Mouse (Mus musculus) MEL (cell line): ENCODE data around the gene Borcs8.

Experiments
- CHD1 ChIP-seq: IDR thresholded peaks from 2 replicates; pipeline ENCODE4 v1.6.1; 2012; ENCODE audit warnings: low read depth, mild to moderate bottlenecking, inconsistent platforms, low read length, improper control_type of control experiment
- CTCF ChIP-seq, 3 experiments: IDR thresholded peaks in 2 of 3; conservative IDR thresholded peaks in 1 of 3; 2 replicates each; pipeline ENCODE4 v1.5.1; 2011 to 2012; ENCODE audit warnings: low read length in 3 of 3, low read depth in 2 of 3, mild to moderate bottlenecking in 2 of 3, improper control_type of control experiment in 1 of 3, inconsistent platforms in 1 of 3, mixed read lengths in 1 of 3, moderate library complexity in 1 of 3; ENCODE audit not compliant: control insufficient read depth in 1 of 3, insufficient read depth in 1 of 3, poor library complexity in 1 of 3, severe bottlenecking in 1 of 3
- E2F4 ChIP-seq: IDR thresholded peaks from 2 replicates; pipeline ENCODE4 v1.6.1; 2011; ENCODE audit warnings: low read depth, low read length, improper control_type of control experiment, borderline replicate concordance
- MAX ChIP-seq: IDR thresholded peaks from 2 replicates; pipeline ENCODE4 v1.6.1; 2011; ENCODE audit warnings: low read length, improper control_type of control experiment
- POLR2A ChIP-seq, 2 experiments: IDR thresholded peaks; 2 replicates each; pipeline ENCODE4 v1.6.1; 2011 to 2012; ENCODE audit warnings: low read length in 2 of 2, mild to moderate bottlenecking in 2 of 2, control low read depth in 1 of 2, improper control_type of control experiment in 1 of 2, low read depth in 1 of 2, moderate library complexity in 1 of 2; ENCODE audit not compliant: control insufficient read depth in 1 of 2, insufficient read depth in 1 of 2, poor library complexity in 1 of 2
- ZC3H11A ChIP-seq: IDR thresholded peaks from 2 replicates; pipeline ENCODE4 v1.6.1; 2012; ENCODE audit warnings: low read depth, mild to moderate bottlenecking, inconsistent platforms, low read length, improper control_type of control experiment
- ZKSCAN1 ChIP-seq: IDR thresholded peaks from 2 replicates; pipeline ENCODE4 v1.6.1; 2012; ENCODE audit warnings: low read depth, mild to moderate bottlenecking, inconsistent platforms, low read length, improper control_type of control experiment, moderate library complexity

DNA sequence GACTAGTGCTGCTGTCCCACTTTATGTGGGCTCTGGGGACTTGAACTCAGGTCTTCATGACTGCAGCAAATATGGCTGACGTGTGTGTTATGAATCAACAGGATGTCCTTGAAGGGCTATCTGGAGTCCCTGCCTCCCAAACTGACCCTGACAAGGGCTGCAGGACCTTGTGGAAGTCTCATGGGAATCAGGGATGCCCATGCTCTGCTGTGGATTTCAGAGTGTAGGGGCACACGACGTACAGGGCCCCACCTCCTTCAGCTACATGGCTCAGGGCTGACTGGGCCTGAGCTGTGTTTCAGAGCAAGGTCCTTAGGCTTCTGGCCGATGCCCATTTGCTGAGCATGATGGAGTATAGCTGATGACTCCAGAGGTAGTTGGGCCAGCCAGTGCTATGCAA is 43.9 kb downstream of the Borcs8 start:
- TF ChIP-seq MAX: no peak
- no peak for TF ChIP-seq CTCF (IDR thresholded peaks at IDR 0.05 in 2 of 3, conservative IDR thresholded peaks at IDR 0.05 in 1 of 3; ENCODE audit: control insufficient read depth in 1 of 3, insufficient read depth in 1 of 3, low read depth in 2 of 3, low read length in 3 of 3, poor library complexity in 1 of 3, severe bottlenecking in 1 of 3)
- TF ChIP-seq ZKSCAN1: no peak
- no peak for TF ChIP-seq POLR2A (IDR thresholded peaks at IDR 0.05; ENCODE audit: control insufficient read depth in 1 of 2, insufficient read depth in 1 of 2, low read depth in 1 of 2, low read length in 2 of 2, poor library complexity in 1 of 2)
- TF ChIP-seq ZC3H11A: no peak
- TF ChIP-seq E2F4: no peak
- no peak for TF ChIP-seq CHD1
